Mouse (Mus musculus) layer of hippocampus, adult 8-10 months (tissue): ENCODE data around the gene H2-M10.6. TPM values are rescaled to one million over a fixed set of nuclear protein-coding genes. Genes with fewer than 3 reads are reported as not detected.
A peak's percentile ranks its signal among the peaks of the same experiment; 100 is the strongest.
"Not testable (repeated sequence)": the region's sequence is repeated elsewhere in the genome, so short reads cannot be mapped to it uniquely, and the experiment has no call there.

Experiments
- DNase-seq, 2 experiments: peaks; one replicate each; pipeline ENCODE4 v3.0.0; 2022; ENCODE audit warnings: low spot score in 2 of 2
- total RNA-seq, 4 experiments: library from RNA; stranded (reverse); gene quantifications; 2 replicates each; pipeline ENCODE4 v1.2.4; 2022

The H2-M10.6 gene
- total RNA-seq = not detected

GRCm38 (mm10) chr17:36811871-36812270, at the start of gene H2-M10.6:
H2-M10.6 (plus strand) TSS chr17:36812171.
- no peak for DNase-seq

- DNase-seq = no peak
These were observed 48.2 kb upstream of the H2-M10.6 start for GRCm38 (mm10) chr17:36763816-36764215.

GRCm38 (mm10) chr17:36764244-36764643, 47.7 kb upstream of the H2-M10.6 start:
- peak; percentile 20 to 32 for DNase-seq

DNA sequence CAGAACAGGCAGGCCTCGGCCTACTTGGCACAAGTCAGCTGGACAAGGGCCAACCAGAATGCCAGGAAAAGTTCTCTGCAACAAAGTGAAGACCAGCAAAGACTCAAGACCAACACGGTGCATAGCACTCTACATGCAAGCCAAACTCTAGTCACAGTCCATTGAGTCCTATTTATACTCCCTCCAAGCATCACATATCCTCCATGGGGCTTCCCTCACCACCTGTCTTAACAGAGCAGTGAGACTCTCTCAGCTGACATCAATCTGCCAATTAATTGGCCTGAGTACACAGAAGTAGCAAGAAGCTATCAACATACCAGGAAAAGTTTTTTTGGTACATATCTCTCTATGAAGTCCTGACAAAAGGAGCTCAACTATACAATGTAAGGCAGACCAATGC, 46.6 kb upstream of the H2-M10.6 start:
- DNase-seq = not testable (repeated sequence)

- DNase-seq = not testable (repeated sequence)
These were observed 39.4 kb upstream of the H2-M10.6 start, which contains the start of gene H2-M10.5 for GRCm38 (mm10) chr17:36772610-36773009. H2-M10.5 (plus strand) TSS chr17:36772910.

GRCm38 (mm10) chr17:36781533-36781932, 30.4 kb upstream of the H2-M10.6 start:
- no peak for DNase-seq

GRCm38 (mm10) chr17:36786483-36786886, 25.5 kb upstream of the H2-M10.6 start:
- DNase-seq = peak; percentile 4 to 37

DNA sequence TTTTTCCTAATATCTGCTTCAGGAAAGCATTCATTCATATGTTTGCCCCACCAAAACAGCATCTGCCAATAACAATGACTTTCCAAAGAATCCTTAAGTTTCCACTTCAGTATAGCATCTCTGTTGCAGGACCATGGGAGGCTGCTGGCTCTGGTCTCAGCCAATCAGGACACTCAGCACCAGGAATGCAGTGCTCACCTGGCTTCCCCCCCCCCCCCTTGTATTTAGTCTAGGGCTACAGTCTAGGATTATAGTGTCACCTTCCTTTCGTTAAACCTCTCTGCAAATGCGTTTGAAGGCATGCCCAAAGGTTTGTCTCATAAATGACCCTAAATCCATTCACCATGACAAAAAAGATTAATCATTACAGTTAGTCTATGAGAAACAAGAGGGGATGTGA, 23.6 kb upstream of the H2-M10.6 start:
- DNase-seq = no peak

DNA sequence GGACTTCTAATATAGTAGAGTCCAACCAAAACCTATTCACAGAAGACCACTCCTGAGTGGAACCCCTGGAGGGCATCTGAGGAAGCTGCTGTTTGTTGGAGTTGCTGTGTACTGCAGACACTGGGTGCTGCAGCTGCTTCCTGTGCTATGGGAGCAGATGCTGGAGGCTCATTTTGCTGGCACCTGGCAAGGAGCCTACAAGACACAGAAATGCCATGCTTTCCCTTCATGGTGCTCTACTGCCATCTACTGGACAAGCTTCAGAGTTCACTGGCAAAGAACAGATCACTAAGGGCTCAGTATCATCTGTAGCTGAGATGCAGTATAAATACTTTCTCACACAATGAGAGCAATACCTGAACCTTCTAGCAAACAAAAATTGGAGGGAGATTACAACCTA, 23.2 kb upstream of the H2-M10.6 start:
- DNase-seq = peak; percentile 66 to 82

- DNase-seq = no peak
These were observed 12.5 kb upstream of the H2-M10.6 start for GRCm38 (mm10) chr17:36799493-36799892.

DNA sequence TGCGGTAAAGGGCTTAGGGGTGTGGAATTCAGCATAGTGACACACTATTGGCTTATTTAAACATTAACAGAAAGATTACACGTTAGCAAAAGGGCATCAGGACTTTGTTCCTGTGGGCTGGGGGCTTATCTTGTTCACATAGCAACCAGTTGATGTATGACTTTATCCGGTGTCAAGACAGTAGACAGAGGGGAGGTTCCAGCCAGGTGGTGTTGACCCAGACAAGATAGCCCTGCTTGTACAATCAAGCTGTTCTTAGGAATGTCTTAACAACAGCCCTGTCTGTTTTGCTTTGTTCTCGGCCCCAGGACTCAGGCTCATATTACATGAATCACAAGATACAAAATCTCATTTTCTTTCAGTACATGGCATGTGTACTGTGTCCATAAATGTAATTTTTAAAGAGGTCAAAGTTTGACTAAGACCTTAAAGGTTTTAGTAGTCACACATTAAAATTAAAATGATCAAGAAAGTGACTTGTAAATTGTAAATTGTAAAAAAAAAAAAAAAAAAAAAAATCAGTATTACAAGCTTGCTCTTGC, 12.0 kb upstream of the H2-M10.6 start:
- not testable (repeated sequence) for DNase-seq

DNA sequence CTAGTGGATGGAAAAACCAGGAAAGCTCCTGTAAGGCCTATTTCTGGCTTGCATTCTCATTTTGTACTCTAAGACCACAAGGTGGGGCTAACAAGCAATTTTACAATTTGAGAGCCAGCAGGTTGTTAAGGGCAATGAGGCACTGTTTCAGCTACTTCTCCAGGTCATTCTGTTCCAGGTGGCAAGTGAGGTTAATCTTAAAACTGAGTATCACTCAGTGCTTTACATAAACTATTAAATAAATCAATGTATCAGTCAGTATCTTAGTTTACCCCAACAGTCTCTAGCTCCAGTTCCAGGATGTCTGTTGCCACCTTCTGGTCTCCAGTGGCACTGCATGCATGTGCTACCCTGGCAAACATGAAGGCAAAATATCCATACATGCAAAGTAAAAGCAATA, 12.0 kb downstream of the H2-M10.6 start:
- peak in 1 of 2 experiments; percentile 36 for DNase-seq

- DNase-seq = no peak
These were observed 13.6 kb downstream of the H2-M10.6 start for GRCm38 (mm10) chr17:36825525-36825924.

DNA sequence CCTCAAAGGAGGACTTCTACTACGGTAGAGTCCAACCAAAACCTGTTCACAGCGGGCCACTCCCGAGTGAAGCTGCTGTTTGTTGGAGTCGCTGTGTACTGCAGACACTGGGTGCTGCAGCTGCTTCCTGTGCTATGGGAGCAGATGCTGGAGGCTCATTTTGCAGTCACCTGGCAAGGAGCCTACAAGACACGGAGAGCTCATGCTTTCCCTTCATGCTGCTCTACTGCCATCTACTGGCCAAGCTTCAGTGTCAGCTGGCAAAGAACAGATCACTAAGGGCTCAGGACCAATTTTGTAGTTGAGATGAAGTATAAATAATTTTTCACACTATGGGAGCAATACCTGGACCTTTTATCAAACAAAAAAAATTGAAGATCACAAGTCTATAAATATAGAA, 14.0 kb downstream of the H2-M10.6 start:
- DNase-seq = peak; percentile 81 to 85

DNA sequence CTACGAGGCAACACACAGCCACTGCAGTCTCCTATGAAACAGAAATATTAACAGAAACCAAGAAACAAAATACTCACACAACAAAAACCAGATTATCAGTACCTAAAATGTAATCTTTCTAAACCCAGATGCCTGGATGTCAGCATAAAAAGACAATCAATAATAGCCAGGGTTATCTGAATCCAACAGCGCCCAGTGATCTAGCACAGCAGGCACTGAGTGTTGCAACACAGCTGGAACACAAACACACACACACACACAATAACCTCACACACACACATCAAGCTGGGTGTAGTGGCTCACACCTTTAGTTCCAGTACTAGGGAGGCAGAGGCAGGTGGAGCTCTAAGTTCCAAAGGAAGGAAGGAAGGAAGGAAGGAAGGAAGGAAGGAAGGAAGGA, 16.5 kb downstream of the H2-M10.6 start:
- no peak for DNase-seq

- no peak for DNase-seq
These were observed 18.5 kb downstream of the H2-M10.6 start for GRCm38 (mm10) chr17:36830470-36830869.

DNA sequence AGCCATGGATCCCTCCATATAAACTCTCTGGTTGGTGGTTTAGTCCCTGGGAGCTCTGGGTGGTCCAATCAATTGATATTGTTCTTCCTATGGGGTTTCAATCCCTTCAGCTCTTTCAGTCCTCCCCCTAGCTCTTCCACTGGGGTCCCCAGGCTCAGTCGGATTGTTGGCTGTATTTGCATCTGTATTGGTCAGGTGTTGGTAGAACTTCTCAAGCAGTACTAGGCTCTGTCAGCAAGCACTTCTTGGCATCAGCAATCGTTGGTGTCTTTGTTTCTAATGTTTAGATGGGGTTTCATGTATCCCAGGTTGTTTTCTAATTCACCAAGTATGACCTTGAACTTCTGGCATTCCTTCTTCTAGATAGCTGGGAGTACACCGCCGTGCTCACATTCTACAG, 20.7 kb downstream of the H2-M10.6 start:
- DNase-seq = no peak

- DNase-seq = peak; percentile 18 to 50
These were observed 23.8 kb downstream of the H2-M10.6 start for GRCm38 (mm10) chr17:36835591-36836426.

- no peak for DNase-seq
These were observed 24.4 kb downstream of the H2-M10.6 start for GRCm38 (mm10) chr17:36836427-36836812.

- peak; percentile 96 to 97 for DNase-seq
These were observed 25.1 kb downstream of the H2-M10.6 start, which contains the start of gene Trim26 for GRCm38 (mm10) chr17:36836874-36837647. Trim26 (plus strand) TSS chr17:36837134.

GRCm38 (mm10) chr17:36839001-36839400, 27.0 kb downstream of the H2-M10.6 start:
- no peak for DNase-seq

- DNase-seq = no peak
These were observed 28.0 kb downstream of the H2-M10.6 start for GRCm38 (mm10) chr17:36839931-36840330.
